Mouse (Mus musculus) liver, adult 2 months (tissue): ENCODE measurements around the gene Map4k2.

Experiments
- CTCF ChIP-seq: fragments of 200-500 bp; IDR thresholded peaks from 2 replicates; pipeline ENCODE4 v1.5.1; 2011; ENCODE audit warnings: low read depth, low read length, control low read depth
- POLR2A ChIP-seq: fragments of 200-500 bp; IDR thresholded peaks from 2 replicates; pipeline ENCODE4 v1.6.1; 2011; ENCODE audit warnings: low read length, control low read depth; ENCODE audit not compliant: insufficient read depth; ENCODE audit errors: extremely low read depth

GRCm38 (mm10) chr19:6377327-6378040 is 36.5 kb downstream of the Map4k2 start:
- TF ChIP-seq POLR2A (no peak), CTCF (no peak)
